Mouse (Mus musculus) liver, embryonic 16.5 days (tissue): ENCODE data around the gene Ddx1. TPM values are rescaled to one million over a fixed set of nuclear protein-coding genes. Genes with fewer than 3 reads are reported as not detected.
"Not testable (repeated sequence)": the region's sequence is repeated elsewhere in the genome, so short reads cannot be mapped to it uniquely, and the experiment has no call there.

Experiments used
- ATAC-seq: fragments of 200-750 bp; cut with Nextera tagmentation; 2 replicates; pipeline ENCODE4 v1.8.0; 2017; ENCODE audit warnings: low read depth, mild to moderate bottlenecking, moderate number of reproducible peaks, moderate library complexity
- H3K27ac ChIP-seq: fragments of 300-500 bp; sonication (generic); 2 replicates; pipeline ENCODE4 v1.5.1; 2014; ENCODE audit warnings: mild to moderate bottlenecking, low read length
- H3K27me3 ChIP-seq: fragments of 300-500 bp; sonication (generic); 2 replicates; pipeline ENCODE4 v1.6.1; 2014; ENCODE audit warnings: low read depth, low read length, mixed read lengths; ENCODE audit not compliant: control insufficient read depth, insufficient read depth
- H3K36me3 ChIP-seq: fragments of 300-500 bp; sonication (generic); 2 replicates; pipeline ENCODE4 v1.6.1; 2014; ENCODE audit warnings: mild to moderate bottlenecking; ENCODE audit not compliant: control insufficient read depth, insufficient read depth
- H3K4me1 ChIP-seq: fragments of 300-500 bp; sonication (generic); 2 replicates; pipeline ENCODE4 v1.6.1; 2014; ENCODE audit warnings: low read depth, low read length, mixed read lengths; ENCODE audit not compliant: control insufficient read depth
- H3K4me2 ChIP-seq: fragments of 300-500 bp; sonication (generic); 2 replicates; pipeline ENCODE4 v1.6.1; 2014; ENCODE audit warnings: low read depth, low read length, mixed read lengths
- H3K4me3 ChIP-seq: fragments of 300-500 bp; sonication (generic); 2 replicates; pipeline ENCODE4 v1.5.1; 2014; ENCODE audit warnings: low read depth, mild to moderate bottlenecking, low read length
- H3K9ac ChIP-seq: fragments of 300-500 bp; sonication (generic); 2 replicates; pipeline ENCODE4 v1.6.1; 2014; ENCODE audit warnings: low read depth, low read length
- H3K9me3 ChIP-seq: fragments of 300-500 bp; sonication (generic); replicated peaks from 2 replicates; pipeline ENCODE4 v1.6.1; 2016; ENCODE audit warnings: low read length; ENCODE audit not compliant: control insufficient read depth
- WGBS: fragments of 180-500 bp; shearing (Covaris S2); extraction: QIAGEN DNeasy Blood & Tissue Kit; methylation state at CpG from one replicate; pipeline ENCODE4 v1.1.7; 2014; ENCODE audit not compliant: insufficient replicate concordance; 5-methylcytosine and 5-hydroxymethylcytosine counted together
- polyA plus RNA-seq: library from polyadenylated mRNA; unstranded; fragments of >200 nt; fragmentation: Nextera tagmentation; extraction: Ambion mirVana; gene quantifications from 2 replicates; pipeline ENCODE4 v1.2.1, GENCODE M21; 2015

The Ddx1 gene
- polyA plus RNA-seq, 1 experiment from 2014 or later: 51.4 TPM

- Histone ChIP-seq H3K4me2 (no peak overlapping the region), H3K9me3 (no peaks in the 10 kb centered on the region), H3K27me3 (no peaks in the 10 kb centered on the region), H3K9ac (no peak overlapping the region), H3K27ac (no peak overlapping the region), H3K36me3 (no peaks in the 10 kb centered on the region), H3K4me1 (no peaks in the 10 kb centered on the region), H3K4me3 (no peak overlapping the region)
- no peak for ATAC-seq
Observed at GRCm38 (mm10) chr12:13195506-13195905, 53.5 kb downstream of the Ddx1 start.

DNA sequence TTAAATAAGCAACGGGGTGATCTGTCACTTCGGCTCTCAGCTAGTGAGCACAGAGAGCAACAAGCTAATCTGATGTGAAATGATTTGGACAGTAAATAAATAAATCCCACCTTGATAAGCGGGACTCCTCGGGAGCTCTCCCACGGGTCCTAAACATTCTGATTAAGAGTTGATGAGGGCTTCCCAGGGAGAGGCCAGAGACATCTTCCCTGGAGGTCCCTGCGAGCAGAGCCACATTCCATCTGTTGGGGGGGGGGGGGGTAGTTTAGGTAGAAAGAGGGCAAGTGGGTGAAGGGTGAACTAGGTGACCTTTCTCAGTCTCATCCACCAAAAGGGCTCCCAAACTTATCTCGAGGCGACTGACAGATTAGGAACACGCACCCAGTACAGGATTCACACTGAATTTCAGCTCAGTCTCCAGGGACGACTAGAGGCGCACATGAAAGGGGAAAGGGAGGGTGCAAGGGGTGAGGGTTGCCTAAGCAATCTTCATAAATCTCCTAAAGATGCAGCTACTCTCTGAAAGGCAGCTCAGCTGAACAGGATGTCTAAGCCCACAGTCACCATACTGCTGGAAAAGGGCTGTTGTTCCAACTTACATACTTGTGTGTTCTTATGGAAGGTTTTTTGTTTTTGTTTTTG is 60.8 kb downstream of the Ddx1 start:
- no peak overlapping the region for H3K9ac ChIP-seq
- peaks cover 2% of the 10 kb centered on the region; the same call in 1 of the 2 replicates for H3K4me1 ChIP-seq
- no peak overlapping the region for H3K4me3 ChIP-seq
- H3K4me2 ChIP-seq: no peak overlapping the region
- no peak overlapping the region for H3K27ac ChIP-seq
- H3K9me3 ChIP-seq: no peaks in the 10 kb centered on the region
- no peaks in the 10 kb centered on the region for H3K36me3 ChIP-seq
- ATAC-seq: no peak
- 39% methylated on average over 11 of the region's 11 CpGs for WGBS
- no peaks in the 10 kb centered on the region for H3K27me3 ChIP-seq

DNA sequence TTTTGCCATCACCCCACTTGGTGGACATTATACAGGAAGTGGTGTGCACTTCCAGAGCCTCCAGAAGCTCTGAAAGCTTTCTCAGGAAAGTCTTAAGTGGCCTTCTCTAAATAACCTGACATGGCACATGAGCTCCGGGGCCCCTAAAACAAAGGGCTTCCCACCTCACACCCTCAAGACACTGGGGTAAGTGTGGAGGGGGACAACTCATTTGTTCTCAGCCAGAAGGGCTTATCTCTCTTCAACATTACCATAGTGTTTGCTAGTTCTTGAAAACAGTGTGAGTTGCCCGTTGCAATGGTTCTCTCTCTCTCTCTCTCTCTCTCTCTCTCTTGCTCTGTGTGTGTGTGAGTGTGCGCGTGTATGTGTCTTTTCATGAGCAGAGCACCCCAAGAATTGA is 62.8 kb downstream of the Ddx1 start:
- no peaks in the 10 kb centered on the region for H3K36me3 ChIP-seq
- no peak overlapping the region for H3K27ac ChIP-seq
- 33% methylated on average over 4 of the region's 4 CpGs for WGBS
- no peak overlapping the region for H3K4me3 ChIP-seq
- H3K9me3 ChIP-seq: no peaks in the 10 kb centered on the region
- ATAC-seq: 0 out of 2 replicates have a peak, but pooled peaks have one; percentile 39
- H3K4me1 ChIP-seq: peaks cover 20% of the 10 kb centered on the region
- H3K27me3 ChIP-seq: no peaks in the 10 kb centered on the region
- H3K9ac ChIP-seq: no peak overlapping the region
- H3K4me2 ChIP-seq: no peak overlapping the region

- no peak overlapping the region for H3K27ac ChIP-seq
- ATAC-seq: no peak
- no peak overlapping the region for H3K9ac ChIP-seq
- H3K36me3 ChIP-seq: no peaks in the 10 kb centered on the region
- H3K27me3 ChIP-seq: no peaks in the 10 kb centered on the region
- H3K4me1 ChIP-seq: peaks cover 25% of the 10 kb centered on the region
- no peak overlapping the region for H3K4me2 ChIP-seq
- H3K4me3 ChIP-seq: no peak overlapping the region
- WGBS: 68% methylated on average over 11 of the region's 11 CpGs
- H3K9me3 ChIP-seq: no peaks in the 10 kb centered on the region
Observed at GRCm38 (mm10) chr12:13184873-13185361, 64.1 kb downstream of the Ddx1 start.

DNA sequence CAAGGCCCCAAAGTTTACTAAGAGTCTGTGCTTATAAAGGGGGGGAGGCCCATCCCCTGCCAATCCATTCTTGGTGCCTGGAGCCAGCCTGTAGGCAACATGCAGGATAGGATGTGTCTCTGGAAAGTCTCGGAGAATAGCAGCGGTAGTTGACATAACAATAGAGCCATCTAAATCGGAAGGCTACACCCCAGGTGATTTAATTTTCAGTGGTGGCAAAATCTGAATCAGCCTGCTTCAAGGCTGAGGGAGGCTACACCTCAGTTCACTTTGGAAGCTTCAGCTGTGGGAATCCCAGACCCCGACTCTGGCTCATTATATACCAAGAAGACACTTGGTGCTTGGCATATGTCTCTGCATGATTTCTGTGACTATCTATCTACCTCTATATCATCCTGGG is 64.9 kb downstream of the Ddx1 start:
- peaks cover 28% of the 10 kb centered on the region for H3K4me1 ChIP-seq
- not testable (repeated sequence) for H3K4me2 ChIP-seq, H3K4me3 ChIP-seq, H3K27me3 ChIP-seq, H3K9me3 ChIP-seq, H3K27ac ChIP-seq, H3K36me3 ChIP-seq, H3K9ac ChIP-seq, ATAC-seq
- 78% methylated on average over 4 of the region's 4 CpGs for WGBS

GRCm38 (mm10) chr12:13182220-13182619 is 66.8 kb downstream of the Ddx1 start:
- Histone ChIP-seq H3K27ac (peak overlapping the region; percentile 77), H3K9me3 (no peaks in the 10 kb centered on the region), H3K27me3 (no peaks in the 10 kb centered on the region), H3K4me2 (no peak overlapping the region), H3K36me3 (no peaks in the 10 kb centered on the region), H3K4me1 (peaks cover 40% of the 10 kb centered on the region), H3K4me3 (no peak overlapping the region), H3K9ac (peak overlapping the region; percentile 45; the same call in 1 of the 2 replicates)
- ATAC-seq: no peak
- 59% methylated on average over 8 of the region's 8 CpGs for WGBS

GRCm38 (mm10) chr12:13181721-13182120 is 67.3 kb downstream of the Ddx1 start:
- Histone ChIP-seq H3K36me3 (no peaks in the 10 kb centered on the region), H3K27me3 (no peaks in the 10 kb centered on the region), H3K4me1 (peaks cover 43% of the 10 kb centered on the region), H3K4me3 (no peak overlapping the region), H3K4me2 (peak overlapping the region; percentile 63; the same call in 1 of the 2 replicates), H3K9me3 (no peaks in the 10 kb centered on the region), H3K27ac (peak overlapping the region; percentile 77), H3K9ac (peak overlapping the region; percentile 45)
- no peak for ATAC-seq
- 61% methylated on average over 6 of the region's 6 CpGs for WGBS

- Histone ChIP-seq H3K4me2 (peak overlapping the region; percentile 63), H3K27ac (peak overlapping the region; percentile 84), H3K36me3 (no peaks in the 10 kb centered on the region), H3K27me3 (no peaks in the 10 kb centered on the region), H3K4me1 (peaks cover 41% of the 10 kb centered on the region), H3K9ac (peak overlapping the region; percentile 62), H3K4me3 (peak overlapping the region; percentile 68), H3K9me3 (no peaks in the 10 kb centered on the region)
- ATAC-seq: peak; percentile 93
- WGBS: 8% methylated on average over 9 of the region's 9 CpGs
Observed at GRCm38 (mm10) chr12:13180715-13181335, 68.2 kb downstream of the Ddx1 start.

GRCm38 (mm10) chr12:13180332-13180714 is 68.7 kb downstream of the Ddx1 start:
- ATAC-seq: no peak
- Histone ChIP-seq H3K4me2 (peak overlapping the region; percentile 63), H3K4me3 (peak overlapping the region; percentile 68), H3K9me3 (no peaks in the 10 kb centered on the region), H3K27me3 (no peaks in the 10 kb centered on the region), H3K9ac (peak overlapping the region; percentile 62), H3K27ac (peak overlapping the region; percentile 84), H3K36me3 (no peaks in the 10 kb centered on the region), H3K4me1 (peaks cover 41% of the 10 kb centered on the region)
